Mouse (Mus musculus): ENCODE results near the gene Gm16253. TPM values are rescaled to one million over a fixed set of nuclear protein-coding genes. Genes with fewer than 3 reads are reported as not detected.
A peak's percentile ranks its signal among the peaks of the same experiment; 100 is the strongest.

Gene Gm16253
- 2.1 TPM in 2 replicates for polyA plus RNA-seq (2015; fragmentation: Nextera tagmentation; extraction: Ambion mirVana)

GRCm38 (mm10) chr3:96576690-96577541, at the start of gene Gm16253:
TSS of gene Gm16253 (plus strand) at chr3:96576984.
- Histone ChIP-seq H3K9me3 (replicated peaks) (no peaks in the 10 kb centered on the region), H3K36me3 (no peaks in the 10 kb centered on the region), H3K27ac (peak within 1 kb of the TSS; percentile 98), H3K4me1 (peaks cover 56% of the 10 kb centered on the region), H3K27me3 (peaks cover 5% of the 10 kb centered on the region; the same call in 1 of the 2 replicates), H3K4me3 (replicated peaks) (peak within 1 kb of the TSS; percentile 29), H3K4me2 (peak within 1 kb of the TSS; percentile 57), H3K9ac (peak within 1 kb of the TSS; percentile 29; the same call in 1 of the 2 replicates)
- WGBS: 7% methylated on average over 17 of the region's 17 CpGs
- ATAC-seq (replicated peaks; ENCODE audit: low FRiP score): peak; percentile 94

DNA sequence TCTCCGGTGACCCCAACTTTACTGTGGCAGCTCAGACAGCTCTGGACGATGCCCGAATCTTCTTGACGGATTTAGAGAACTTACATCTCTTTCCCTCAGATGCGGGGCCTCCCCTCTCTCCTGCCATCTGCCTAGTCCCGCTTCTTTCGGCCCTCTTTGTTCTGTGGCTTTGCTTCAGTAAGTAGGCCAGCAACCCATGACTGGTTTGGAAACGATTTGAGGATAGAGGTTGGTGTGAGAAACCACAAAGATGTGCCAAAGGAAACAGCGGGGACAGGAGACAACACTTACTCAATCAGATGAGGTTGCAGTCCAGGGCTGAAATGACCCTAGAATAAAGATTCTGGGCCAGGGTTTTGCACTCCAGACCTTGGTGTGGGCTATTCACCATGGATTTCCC, 48.3 kb upstream of the Gm16253 start:
- H3K9me3 ChIP-seq (replicated peaks): no peaks in the 10 kb centered on the region
- H3K4me1 ChIP-seq: peaks cover 10% of the 10 kb centered on the region
- no peak for ATAC-seq (replicated peaks; ENCODE audit: low FRiP score)
- H3K4me3 ChIP-seq (replicated peaks): no peak overlapping the region
- WGBS: 41% methylated on average over 9 of the region's 9 CpGs
- H3K4me2 ChIP-seq: no peak overlapping the region
- no peak overlapping the region for H3K9ac ChIP-seq
- H3K27me3 ChIP-seq: peaks cover 63% of the 10 kb centered on the region
- H3K27ac ChIP-seq: no peak overlapping the region
- no peaks in the 10 kb centered on the region for H3K36me3 ChIP-seq

DNA sequence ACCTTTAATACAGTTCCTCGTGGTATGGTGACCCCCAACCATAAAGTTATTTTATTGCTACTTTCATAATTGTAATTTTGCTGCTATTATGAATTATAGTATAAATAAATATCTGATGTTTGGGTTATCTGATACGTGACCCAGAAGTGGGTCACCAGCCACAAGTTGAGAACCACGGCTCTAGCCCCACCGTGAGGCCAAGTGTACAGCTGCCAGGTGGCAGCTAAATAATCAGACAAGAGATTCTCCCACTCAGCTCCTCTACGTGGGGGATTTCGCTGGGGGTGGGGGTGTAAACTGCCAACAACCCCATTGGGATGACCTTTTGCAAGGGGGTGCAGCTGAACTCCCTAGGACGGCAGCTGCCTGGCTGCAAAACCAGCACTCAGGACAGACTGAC, 44.7 kb upstream of the Gm16253 start:
- H3K4me3 ChIP-seq (replicated peaks): no peak overlapping the region
- H3K4me2 ChIP-seq: no peak overlapping the region
- H3K27me3 ChIP-seq: peaks cover 29% of the 10 kb centered on the region
- H3K36me3 ChIP-seq: no peaks in the 10 kb centered on the region
- H3K9me3 ChIP-seq (replicated peaks): no peaks in the 10 kb centered on the region
- H3K4me1 ChIP-seq: peaks cover 6% of the 10 kb centered on the region
- 53% methylated on average over 7 of the region's 7 CpGs for WGBS
- H3K27ac ChIP-seq: no peak overlapping the region
- H3K9ac ChIP-seq: no peak overlapping the region
- ATAC-seq (replicated peaks; ENCODE audit: low FRiP score): no peak

DNA sequence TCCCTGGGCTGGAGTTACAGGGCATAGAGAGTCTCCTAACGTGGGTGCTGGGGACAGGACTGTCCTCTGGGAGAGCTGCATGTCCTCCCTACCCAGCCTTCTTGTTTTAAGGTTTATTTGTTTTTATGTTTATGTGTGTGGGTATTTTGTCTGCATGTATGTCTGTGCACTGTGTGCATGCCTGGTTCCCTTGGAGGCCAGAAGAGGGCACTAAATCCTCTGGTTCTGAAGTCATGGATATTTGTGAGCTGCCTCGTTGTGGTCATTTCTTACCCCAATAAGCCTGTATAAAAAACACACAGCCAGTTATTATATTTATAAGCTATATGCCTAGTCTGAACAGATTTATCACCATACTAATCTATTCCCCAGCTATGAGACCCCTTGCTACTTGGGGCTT, 42.5 kb upstream of the Gm16253 start:
- Histone ChIP-seq H3K4me3 (replicated peaks) (no peak overlapping the region), H3K4me2 (no peak overlapping the region), H3K36me3 (no peaks in the 10 kb centered on the region), H3K9ac (no peak overlapping the region), H3K27ac (no peak overlapping the region), H3K4me1 (no peaks in the 10 kb centered on the region), H3K27me3 (peaks cover 6% of the 10 kb centered on the region), H3K9me3 (replicated peaks) (no peaks in the 10 kb centered on the region)
- no peak for ATAC-seq (replicated peaks; ENCODE audit: low FRiP score)
- 64% methylated on average over 2 of the region's 2 CpGs for WGBS

DNA sequence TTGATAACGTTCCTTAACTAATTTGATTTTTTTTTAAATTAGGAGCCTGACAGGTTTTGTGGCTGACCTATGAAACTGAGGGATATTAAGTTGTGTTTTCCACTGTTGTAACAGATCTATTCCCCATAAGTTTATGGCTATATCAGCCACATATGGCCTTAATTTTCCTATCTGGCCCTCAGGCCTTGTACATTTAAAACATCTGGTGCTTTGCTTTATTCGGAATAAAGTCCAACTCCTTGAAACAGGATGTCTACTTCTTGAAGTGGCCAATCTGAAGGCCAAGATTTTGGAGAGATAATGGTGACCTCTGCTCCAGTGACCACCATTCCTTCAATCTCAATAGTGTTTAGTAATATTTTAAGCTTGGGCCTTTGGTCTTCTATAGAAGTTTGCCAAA, 37.5 kb upstream of the Gm16253 start:
- H3K9ac ChIP-seq: no peak overlapping the region
- 64% methylated on average over 2 of the region's 2 CpGs for WGBS
- no peak overlapping the region for H3K4me3 ChIP-seq (replicated peaks)
- H3K27me3 ChIP-seq: peaks cover 12% of the 10 kb centered on the region; the same call in 1 of the 2 replicates
- ATAC-seq (replicated peaks; ENCODE audit: low FRiP score): no peak
- H3K36me3 ChIP-seq: no peaks in the 10 kb centered on the region
- H3K4me1 ChIP-seq: no peaks in the 10 kb centered on the region
- no peaks in the 10 kb centered on the region for H3K9me3 ChIP-seq (replicated peaks)
- H3K27ac ChIP-seq: no peak overlapping the region
- no peak overlapping the region for H3K4me2 ChIP-seq

- WGBS: 34% methylated on average over 6 of the region's 6 CpGs
- peaks cover 12% of the 10 kb centered on the region; the same call in 1 of the 2 replicates for H3K27me3 ChIP-seq
- H3K36me3 ChIP-seq: no peaks in the 10 kb centered on the region
- no peak overlapping the region for H3K4me3 ChIP-seq (replicated peaks)
- H3K4me2 ChIP-seq: no peak overlapping the region
- no peak overlapping the region for H3K27ac ChIP-seq
- no peaks in the 10 kb centered on the region for H3K4me1 ChIP-seq
- ATAC-seq (replicated peaks; ENCODE audit: low FRiP score): no peak
- H3K9ac ChIP-seq: no peak overlapping the region
- no peaks in the 10 kb centered on the region for H3K9me3 ChIP-seq (replicated peaks)
Measured at GRCm38 (mm10) chr3:96540740-96541139, 36.0 kb upstream of the Gm16253 start.

- WGBS: 20% methylated on average over 14 of the region's 14 CpGs
- Histone ChIP-seq H3K9ac (no peak overlapping the region), H3K4me1 (no peaks in the 10 kb centered on the region), H3K36me3 (no peaks in the 10 kb centered on the region), H3K9me3 (replicated peaks) (no peaks in the 10 kb centered on the region), H3K27ac (no peak overlapping the region), H3K4me2 (no peak overlapping the region), H3K4me3 (replicated peaks) (no peak overlapping the region), H3K27me3 (peaks cover 19% of the 10 kb centered on the region; the same call in 1 of the 2 replicates)
- no peak for ATAC-seq (replicated peaks; ENCODE audit: low FRiP score)
Measured at GRCm38 (mm10) chr3:96541328-96542078, 35.3 kb upstream of the Gm16253 start.

DNA sequence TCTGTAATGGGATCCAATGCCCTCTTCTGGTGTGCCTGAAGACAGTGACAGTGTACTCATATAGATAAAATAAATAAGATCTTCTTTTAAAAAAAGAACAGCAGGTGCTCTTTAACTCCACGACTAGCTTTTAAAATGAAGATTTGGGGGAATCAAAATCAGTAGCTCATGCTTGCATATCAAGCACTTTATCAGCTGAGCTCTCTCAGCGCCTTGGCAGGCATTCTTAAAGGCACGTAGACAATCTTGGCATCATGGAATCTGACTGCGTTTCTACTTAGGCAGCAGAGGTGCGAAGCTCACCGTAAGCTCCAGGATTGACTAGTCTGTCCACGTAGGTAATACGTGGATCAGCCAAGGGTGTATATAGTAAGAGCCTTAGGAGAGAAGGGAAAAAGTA, 34.2 kb upstream of the Gm16253 start:
- WGBS: 77% methylated on average over 8 of the region's 8 CpGs
- peaks cover 22% of the 10 kb centered on the region; the same call in 1 of the 2 replicates for H3K27me3 ChIP-seq
- no peaks in the 10 kb centered on the region for H3K9me3 ChIP-seq (replicated peaks)
- no peak overlapping the region for H3K27ac ChIP-seq
- H3K9ac ChIP-seq: no peak overlapping the region
- no peak for ATAC-seq (replicated peaks; ENCODE audit: low FRiP score)
- no peaks in the 10 kb centered on the region for H3K36me3 ChIP-seq
- H3K4me1 ChIP-seq: peaks cover under 1% of the 10 kb centered on the region; the same call in 1 of the 2 replicates
- no peak overlapping the region for H3K4me3 ChIP-seq (replicated peaks)
- no peak overlapping the region for H3K4me2 ChIP-seq

DNA sequence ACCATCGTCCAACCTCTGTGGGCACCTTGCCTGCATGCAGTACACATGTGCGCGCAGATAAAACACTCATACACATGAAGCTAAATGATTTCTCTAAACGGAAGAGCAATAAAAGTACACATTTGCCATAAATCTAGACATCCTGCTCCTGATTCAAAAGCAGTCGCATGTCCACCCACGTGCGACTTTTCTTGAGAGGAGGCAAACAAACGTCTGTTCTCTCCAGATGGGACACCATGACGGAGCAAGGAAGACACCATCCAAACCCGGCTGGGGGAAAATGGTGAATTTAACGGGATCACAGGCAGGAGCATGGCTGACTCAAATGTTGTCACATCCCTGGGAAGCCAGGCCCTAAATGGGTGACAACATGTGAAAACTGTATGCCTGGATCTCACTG, 33.4 kb upstream of the Gm16253 start:
- no peak overlapping the region for H3K27ac ChIP-seq
- no peak overlapping the region for H3K4me2 ChIP-seq
- H3K27me3 ChIP-seq: peaks cover 22% of the 10 kb centered on the region; the same call in 1 of the 2 replicates
- no peaks in the 10 kb centered on the region for H3K9me3 ChIP-seq (replicated peaks)
- peaks cover 4% of the 10 kb centered on the region; the same call in 1 of the 2 replicates for H3K4me1 ChIP-seq
- H3K36me3 ChIP-seq: no peaks in the 10 kb centered on the region
- H3K9ac ChIP-seq: no peak overlapping the region
- ATAC-seq (replicated peaks; ENCODE audit: low FRiP score): no peak
- H3K4me3 ChIP-seq (replicated peaks): no peak overlapping the region
- 71% methylated on average over 11 of the region's 11 CpGs for WGBS

GRCm38 (mm10) chr3:96545565-96545964, 31.2 kb upstream of the Gm16253 start:
- no peak overlapping the region for H3K4me3 ChIP-seq (replicated peaks)
- ATAC-seq (replicated peaks; ENCODE audit: low FRiP score): no peak
- no peak overlapping the region for H3K9ac ChIP-seq
- peaks cover 15% of the 10 kb centered on the region; the same call in 1 of the 2 replicates for H3K27me3 ChIP-seq
- peaks cover 4% of the 10 kb centered on the region; the same call in 1 of the 2 replicates for H3K4me1 ChIP-seq
- no peak overlapping the region for H3K27ac ChIP-seq
- no peaks in the 10 kb centered on the region for H3K9me3 ChIP-seq (replicated peaks)
- no peaks in the 10 kb centered on the region for H3K36me3 ChIP-seq
- WGBS: 42% methylated on average over 1 of the region's 1 CpGs
- H3K4me2 ChIP-seq: no peak overlapping the region

GRCm38 (mm10) chr3:96546880-96547279, 29.9 kb upstream of the Gm16253 start:
- Histone ChIP-seq H3K27ac (no peak overlapping the region), H3K36me3 (no peaks in the 10 kb centered on the region), H3K4me1 (peaks cover 10% of the 10 kb centered on the region; the same call in 1 of the 2 replicates), H3K27me3 (peaks cover 10% of the 10 kb centered on the region; the same call in 1 of the 2 replicates), H3K4me3 (replicated peaks) (no peak overlapping the region), H3K9me3 (replicated peaks) (no peaks in the 10 kb centered on the region), H3K4me2 (no peak overlapping the region), H3K9ac (no peak overlapping the region)
- no peak for ATAC-seq (replicated peaks; ENCODE audit: low FRiP score)
- 50% methylated on average over 4 of the region's 4 CpGs for WGBS
